Mouse (Mus musculus) olfactory bulb, adult 2 months (tissue): ENCODE measurements around the gene Sorbs2.

ENCODE experiments used
- CTCF ChIP-seq: fragments of 200-500 bp; IDR thresholded peaks from 2 replicates; pipeline ENCODE4 v1.5.1; 2012; ENCODE audit warnings: low read depth, mild to moderate bottlenecking, low read length, moderate library complexity; ENCODE audit not compliant: insufficient read depth
- POLR2A ChIP-seq: fragments of 200-500 bp; IDR thresholded peaks from 2 replicates; pipeline ENCODE4 v1.6.1; 2012; ENCODE audit warnings: mild to moderate bottlenecking, low read depth, low read length, moderate library complexity; ENCODE audit not compliant: insufficient read depth

- TF ChIP-seq CTCF, result no peak
- TF ChIP-seq POLR2A, result no peak
Observed at GRCm38 (mm10) chr8:45755482-45755881, 247.9 kb downstream of the Sorbs2 start.
